Mouse (Mus musculus) liver, postnatal 0 days (tissue): ENCODE results near the gene Sdhd.

Source experiments
- CTCF ChIP-seq: sonication (generic); IDR thresholded peaks from 2 replicates; pipeline ENCODE4 v1.5.1; 2016; ENCODE audit warnings: antibody characterized with exemption, low read depth
- EP300 ChIP-seq: IDR thresholded peaks from 2 replicates; pipeline ENCODE4 v1.6.1; 2016; ENCODE audit warnings: antibody characterized with exemption, low read depth, mild to moderate bottlenecking

DNA sequence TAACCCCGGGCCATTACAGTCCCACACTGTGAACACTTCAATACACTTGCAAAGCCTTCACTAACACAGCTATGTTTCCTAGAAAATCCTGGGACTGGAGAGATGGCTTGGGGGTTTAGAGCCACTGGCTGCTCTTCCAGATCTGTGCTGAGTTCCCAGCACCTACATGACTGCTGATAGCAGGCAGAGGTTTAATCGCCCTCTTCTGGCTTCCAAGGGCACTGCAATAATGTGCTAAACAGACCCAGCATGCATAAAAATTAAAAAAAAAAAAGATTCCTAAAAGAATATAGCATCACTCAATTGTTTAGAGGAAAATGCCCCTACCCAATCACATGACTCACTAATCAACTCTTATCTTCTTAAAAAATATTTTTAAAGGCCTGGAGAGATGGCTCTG, 29.4 kb upstream of the Sdhd start:
- TF ChIP-seq CTCF (peak; percentile 52), EP300 (no peak)
